In the genomic region with DNA sequence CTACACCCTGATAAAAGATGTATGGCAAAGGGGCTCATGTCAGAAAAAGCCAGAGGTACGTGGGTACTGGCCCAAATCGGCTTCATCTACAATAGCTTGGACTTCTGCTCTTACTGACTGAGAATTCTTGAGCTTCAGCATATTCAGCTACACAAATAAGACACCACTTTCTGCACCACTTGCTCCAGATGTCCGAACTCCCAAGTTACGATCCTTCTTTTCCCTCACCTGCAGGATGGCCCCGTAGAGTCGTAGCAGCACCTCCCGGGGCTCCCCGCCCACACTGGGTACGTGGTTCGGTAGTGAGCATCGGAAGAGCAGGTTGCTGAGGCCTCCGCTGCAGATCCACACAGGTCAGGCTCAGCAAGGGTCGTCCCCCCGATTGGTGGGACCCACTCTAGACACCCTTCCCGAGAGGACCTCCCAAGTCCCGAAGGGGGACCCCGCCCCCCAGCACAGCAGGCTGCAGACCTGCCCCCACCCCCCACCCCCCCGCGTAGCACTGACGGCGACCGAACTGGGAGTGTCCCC, we compare ENCODE assay signal across 7 mouse cellular contexts. TPM values are rescaled to one million over a fixed set of nuclear protein-coding genes. Genes with fewer than 3 reads are reported as not detected.
DNase-seq lines count a peak whose midpoint lies in the region; ATAC-seq and TF ChIP-seq lines count a peak whose summit lies in the region.

No protein-coding gene starts in this region.

- peak overlapping the region; percentile 50 for H3K4me3 ChIP-seq in neural tube, embryonic 11.5 days (ENCODE audit: low read depth, low read length)
- H3K4me3 ChIP-seq in embryonic fibroblast, embryonic 13.5 days (ENCODE audit: insufficient read depth, low read length), result peak overlapping the region; percentile 62
- peak overlapping the region; percentile 74 for H3K4me3 ChIP-seq in limb, embryonic 12.5 days (replicated peaks)
- peak overlapping the region; percentile 78 for H3K4me3 ChIP-seq in stomach, embryonic 14.5 days (ENCODE audit: low read depth, low read length)

- H3K27me3 ChIP-seq in neural tube, embryonic 11.5 days (ENCODE audit: control insufficient read depth, insufficient read depth, low read length), result no peaks in the 10 kb centered on the region
- H3K27me3 ChIP-seq in limb, embryonic 12.5 days, result no peaks in the 10 kb centered on the region
- H3K27me3 ChIP-seq in stomach, embryonic 14.5 days (ENCODE audit: control insufficient read depth, insufficient read depth, low read length), result no peaks in the 10 kb centered on the region

- no peak for TF ChIP-seq POLR2A in embryonic fibroblast, embryonic 13.5 days (IDR thresholded peaks at IDR 0.05; ENCODE audit: low read depth, low read length)

- H3K4me2 ChIP-seq in neural tube, embryonic 11.5 days (ENCODE audit: low read depth), result peak overlapping the region; percentile 91
- peak overlapping the region; percentile 87 for H3K4me2 ChIP-seq in limb, embryonic 12.5 days
- peak overlapping the region; percentile 85 for H3K4me2 ChIP-seq in stomach, embryonic 14.5 days (replicated peaks; ENCODE audit: low read depth, low read length)

- H3K27ac ChIP-seq in neural tube, embryonic 11.5 days (ENCODE audit: low read depth, low read length), result peak overlapping the region; percentile 80; the same call in 1 of the 2 replicates
- H3K27ac ChIP-seq in embryonic fibroblast, embryonic 13.5 days (ENCODE audit: insufficient read depth, low read length), result no peak overlapping the region
- H3K27ac ChIP-seq in limb, embryonic 12.5 days, result peak overlapping the region; percentile 96; the same call in 1 of the 2 replicates
- H3K27ac ChIP-seq in stomach, embryonic 14.5 days (ENCODE audit: low read length), result peak overlapping the region; percentile 52; the same call in 1 of the 2 replicates

- H3K9me3 ChIP-seq in neural tube, embryonic 11.5 days (ENCODE audit: control insufficient read depth, low read length), result no peaks in the 10 kb centered on the region
- no peaks in the 10 kb centered on the region for H3K9me3 ChIP-seq in limb, embryonic 12.5 days
- no peaks in the 10 kb centered on the region for H3K9me3 ChIP-seq in stomach, embryonic 14.5 days (ENCODE audit: control insufficient read depth, low read depth, low read length)

- peak overlapping the region; percentile 59 for H3K9ac ChIP-seq in neural tube, embryonic 11.5 days (ENCODE audit: low read length)
- H3K9ac ChIP-seq in limb, embryonic 12.5 days (replicated peaks), result peak overlapping the region; percentile 75
- peak overlapping the region; percentile 57 for H3K9ac ChIP-seq in stomach, embryonic 14.5 days (replicated peaks; ENCODE audit: low read depth, low read length)

- ATAC-seq in neural tube, embryonic 11.5 days (ENCODE audit: insufficient read depth, low FRiP score, low TSS enrichment), result peak; percentile 58
- peak; percentile 72; the same call in 1 of the 2 replicates for ATAC-seq in limb, embryonic 12.5 days (ENCODE audit: insufficient number of reproducible peaks, insufficient read depth, low FRiP score, low TSS enrichment, low read depth)
- ATAC-seq in stomach, embryonic 14.5 days (ENCODE audit: insufficient number of reproducible peaks, insufficient read depth, low FRiP score, low read depth), result peak; percentile 56; the same call in 1 of the 2 replicates

- no peaks in the 10 kb centered on the region for H3K36me3 ChIP-seq in neural tube, embryonic 11.5 days (ENCODE audit: control insufficient read depth, insufficient read depth, low read length)
- H3K36me3 ChIP-seq in limb, embryonic 12.5 days, result peaks cover 25% of the 10 kb centered on the region
- H3K36me3 ChIP-seq in stomach, embryonic 14.5 days (ENCODE audit: control insufficient read depth, insufficient read depth, low read length), result peaks cover 15% of the 10 kb centered on the region

- peaks cover 8% of the 10 kb centered on the region for H3K4me1 ChIP-seq in neural tube, embryonic 11.5 days (ENCODE audit: control insufficient read depth, insufficient read depth, low read length)
- H3K4me1 ChIP-seq in embryonic fibroblast, embryonic 13.5 days (ENCODE audit: control insufficient read depth, insufficient read depth, low read length), result no peaks in the 10 kb centered on the region
- peaks cover 24% of the 10 kb centered on the region for H3K4me1 ChIP-seq in limb, embryonic 12.5 days (replicated peaks)
- H3K4me1 ChIP-seq in stomach, embryonic 14.5 days (ENCODE audit: control insufficient read depth, insufficient read depth, low read length), result no peaks in the 10 kb centered on the region

- no peak for TF ChIP-seq CTCF in embryonic fibroblast, embryonic 13.5 days (IDR thresholded peaks at IDR 0.05; ENCODE audit: borderline replicate concordance, insufficient read depth, low read length)

- WGBS in neural tube, embryonic 11.5 days, result 6% methylated on average over 22 of the region's 22 CpGs
- 4% methylated on average over 21 of the region's 22 CpGs for WGBS in limb, embryonic 12.5 days
- WGBS in stomach, embryonic 14.5 days, result 5% methylated on average over 19 of the region's 22 CpGs

- no peak for DNase-seq in neural tube, embryonic 11.5 days (ENCODE audit: low spot score)
- DNase-seq in neural tube, embryonic 10.5 days (ENCODE audit: extremely low spot score, low spot score), result no peak
- no peak for DNase-seq in urinary bladder, adult 18-20 months (ENCODE audit: low spot score in 2 of 2)
- DNase-seq in B cell, adult 2 months, result no peak

RNA-seq across cellular contexts. Expression of a gene that starts 0.5 kb away (rescaled TPM):
- polyA plus RNA-seq in neural tube, embryonic 11.5 days (2014; fragmentation: Nextera tagmentation; extraction: Ambion mirVana), result 2.0 and 2.3 TPM in 2 replicates
- polyA plus RNA-seq in embryonic fibroblast, embryonic 13.5 days (2011; ENCODE audit: insufficient read length, low read depth, missing spikeins), result 1.3 and 1.4 TPM in 2 replicates
- 3.6 and 3.8 TPM in 2 replicates for polyA plus RNA-seq in limb, embryonic 12.5 days (2016; fragmentation: Nextera tagmentation; extraction: Ambion mirVana)
- polyA plus RNA-seq in stomach, embryonic 14.5 days (2014; fragmentation: Nextera tagmentation; extraction: Ambion mirVana), result 2.4 and 3.5 TPM in 2 replicates

RNA-seq across cellular contexts. Expression of a gene that starts 0.6 kb away (rescaled TPM):
- polyA plus RNA-seq in neural tube, embryonic 11.5 days (2014; fragmentation: Nextera tagmentation; extraction: Ambion mirVana), result 0.26 and 0.64 TPM in 2 replicates
- polyA plus RNA-seq in embryonic fibroblast, embryonic 13.5 days (2011; ENCODE audit: insufficient read length, low read depth, missing spikeins), result 1.6 TPM in 1 of 2 replicates, not detected in the other
- not detected in 2 replicates for polyA plus RNA-seq in limb, embryonic 12.5 days (2016; fragmentation: Nextera tagmentation; extraction: Ambion mirVana)
- polyA plus RNA-seq in stomach, embryonic 14.5 days (2014; fragmentation: Nextera tagmentation; extraction: Ambion mirVana), result not detected in 2 replicates

RNA-seq across cellular contexts. Expression of a gene that starts 0.8 kb away (rescaled TPM):
- polyA plus RNA-seq in neural tube, embryonic 11.5 days (2014; fragmentation: Nextera tagmentation; extraction: Ambion mirVana), result 58.1 and 63.8 TPM in 2 replicates
- 29.4 and 33.1 TPM in 2 replicates for polyA plus RNA-seq in embryonic fibroblast, embryonic 13.5 days (2011; ENCODE audit: insufficient read length, low read depth, missing spikeins)
- polyA plus RNA-seq in limb, embryonic 12.5 days (2016; fragmentation: Nextera tagmentation; extraction: Ambion mirVana), result 59.2 and 61.8 TPM in 2 replicates
- polyA plus RNA-seq in stomach, embryonic 14.5 days (2014; fragmentation: Nextera tagmentation; extraction: Ambion mirVana), result 52.2 and 54.5 TPM in 2 replicates

RNA-seq across cellular contexts. Expression of a gene that starts 3.2 kb away (rescaled TPM):
- polyA plus RNA-seq in neural tube, embryonic 11.5 days (2014; fragmentation: Nextera tagmentation; extraction: Ambion mirVana), result 1.2 TPM in 1 of 2 replicates, not detected in the other
- polyA plus RNA-seq in embryonic fibroblast, embryonic 13.5 days (2011; ENCODE audit: insufficient read length, low read depth, missing spikeins), result 2.2 TPM in 1 of 2 replicates, not detected in the other
- 0.25 and 0.74 TPM in 2 replicates for polyA plus RNA-seq in limb, embryonic 12.5 days (2016; fragmentation: Nextera tagmentation; extraction: Ambion mirVana)
- 0.46 and 0.53 TPM in 2 replicates for polyA plus RNA-seq in stomach, embryonic 14.5 days (2014; fragmentation: Nextera tagmentation; extraction: Ambion mirVana)

RNA-seq across cellular contexts. Expression of a gene that starts 18.6 kb away (rescaled TPM):
- polyA plus RNA-seq in neural tube, embryonic 11.5 days (2014; fragmentation: Nextera tagmentation; extraction: Ambion mirVana), result not detected in 2 replicates
- polyA plus RNA-seq in embryonic fibroblast, embryonic 13.5 days (2011; ENCODE audit: insufficient read length, low read depth, missing spikeins), result not detected in 2 replicates
- not detected in 2 replicates for polyA plus RNA-seq in limb, embryonic 12.5 days (2016; fragmentation: Nextera tagmentation; extraction: Ambion mirVana)
- polyA plus RNA-seq in stomach, embryonic 14.5 days (2014; fragmentation: Nextera tagmentation; extraction: Ambion mirVana), result not detected in 2 replicates
